Mouse (Mus musculus) erythroblast, embryonic 14.5 days (primary cell): ENCODE data around the gene Cux2.

Experiments
- GATA1 ChIP-seq: IDR thresholded peaks from 2 replicates; pipeline ENCODE4 v1.6.1; 2012; ENCODE audit warnings: low read length, inconsistent platforms, mixed read lengths
- TAL1 ChIP-seq: IDR thresholded peaks from 3 replicates; pipeline ENCODE4 v1.6.1; 2012; ENCODE audit warnings: low read length, inconsistent platforms, mixed read lengths

DNA sequence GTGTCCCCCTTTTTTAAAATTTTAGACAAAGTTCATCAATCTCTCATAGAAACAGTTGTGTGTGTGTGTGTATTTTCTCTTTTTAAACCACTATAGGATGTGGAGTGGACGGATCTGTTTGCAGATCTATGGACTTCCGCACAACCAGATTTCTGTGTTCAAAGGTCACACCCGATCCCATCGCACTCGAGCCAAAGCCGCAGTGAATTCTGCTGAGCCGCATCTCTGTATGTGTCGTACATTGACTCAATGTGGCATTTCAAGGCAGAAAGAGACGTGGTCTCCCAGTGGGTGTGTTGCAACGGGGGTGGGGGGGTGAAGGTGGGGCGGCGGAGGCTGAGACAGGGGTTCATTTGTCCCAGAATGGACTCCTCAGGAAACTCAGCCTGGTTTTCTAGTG, 191.5 kb downstream of the Cux2 start:
- TF ChIP-seq GATA1 (no peak), TAL1 (no peak)
